Mouse (Mus musculus) 3T3-L1 (cell line): ENCODE data around the gene Mon2.

Source experiments
- DNase-seq: peaks from one replicate; pipeline ENCODE4 v3.0.0-alpha.2; 2015; ENCODE audit warnings: low read depth, low spot score

The Mon2 gene

GRCm38 (mm10) chr10:122964241-122964636, 112.1 kb downstream of the Mon2 start:
- DNase-seq: no peak

- no peak for DNase-seq
Observed at GRCm38 (mm10) chr10:122963463-122964240, 112.7 kb downstream of the Mon2 start.

GRCm38 (mm10) chr10:122962651-122963050, 113.7 kb downstream of the Mon2 start:
- DNase-seq: no peak

- no peak for DNase-seq
Observed at GRCm38 (mm10) chr10:122961494-122961893, 114.8 kb downstream of the Mon2 start.

GRCm38 (mm10) chr10:122960738-122961137, 115.6 kb downstream of the Mon2 start:
- no peak for DNase-seq

- no peak for DNase-seq
Observed at GRCm38 (mm10) chr10:122960216-122960615, 116.1 kb downstream of the Mon2 start.

GRCm38 (mm10) chr10:122958699-122959098, 117.6 kb downstream of the Mon2 start:
- no peak for DNase-seq

- no peak for DNase-seq
Observed at GRCm38 (mm10) chr10:122957918-122958317, 118.4 kb downstream of the Mon2 start.

- no peak for DNase-seq
Observed at GRCm38 (mm10) chr10:122953576-122953975, 122.7 kb downstream of the Mon2 start.

- no peak for DNase-seq
Observed at GRCm38 (mm10) chr10:122950966-122951365, 125.3 kb downstream of the Mon2 start.

GRCm38 (mm10) chr10:122944888-122945287, 131.4 kb downstream of the Mon2 start:
- no peak for DNase-seq

- no peak for DNase-seq
Observed at GRCm38 (mm10) chr10:122943824-122944223, 132.5 kb downstream of the Mon2 start.

GRCm38 (mm10) chr10:122942771-122943170, 133.5 kb downstream of the Mon2 start:
- peak; percentile 13 for DNase-seq
